Mouse (Mus musculus): ENCODE results near the gene Gpr75. TPM values are rescaled to one million over a fixed set of nuclear protein-coding genes. Genes with fewer than 3 reads are reported as not detected.

The Gpr75 gene
- 0.26 TPM for total RNA-seq (2023)

DNA sequence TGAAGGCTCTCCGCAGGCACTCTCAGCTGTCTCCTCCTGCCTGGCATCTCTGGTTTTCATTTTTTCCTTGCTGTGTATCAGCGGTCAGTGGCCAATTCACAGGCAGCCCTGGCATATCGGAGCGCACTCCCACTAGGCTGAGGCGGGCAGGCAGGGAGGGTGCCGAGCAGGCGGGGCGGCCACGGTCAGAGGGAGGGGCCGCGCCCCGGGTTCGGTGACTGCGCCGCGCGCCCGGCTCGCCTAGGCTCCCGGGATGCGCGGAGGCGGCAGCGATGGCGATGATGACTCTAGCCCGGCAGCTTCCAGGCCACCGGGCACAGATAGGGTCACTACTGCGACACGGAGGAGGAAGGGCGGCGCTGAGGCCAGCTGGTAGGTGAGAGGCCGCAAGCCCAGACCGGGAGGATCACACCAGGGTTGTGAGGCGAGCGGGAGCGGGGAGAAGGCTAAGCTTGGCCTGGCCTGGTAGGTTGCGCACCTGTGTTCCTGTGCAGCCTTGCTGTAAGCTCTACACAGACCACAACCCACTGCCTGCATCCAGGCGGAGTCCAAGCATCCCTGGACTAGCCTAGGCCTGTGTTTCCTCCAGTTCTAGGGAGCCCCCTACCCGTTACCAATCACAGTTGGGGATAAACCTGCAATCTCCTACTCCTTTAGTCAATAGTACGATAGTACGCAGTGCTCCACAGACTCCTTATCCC is at the start of gene Gpr75, which contains the start of gene Asb3:
TSS of gene Gpr75 (plus strand) at position 188 of the 701 bp plus-strand sequence.
TSS of gene Asb3 (plus strand) at position 246 of the 701 bp plus-strand sequence.

Other genes with a start within 250 kb of the Gpr75 start
- gene Acyp2, start 235.8 kb upstream of the Gpr75 start, total RNA-seq (2023), result 0.70 TPM
- gene Psme4, start 113.6 kb upstream of the Gpr75 start, total RNA-seq (2023), result 74.7 TPM
- 17.0 TPM for gene Asb3, start 58 bp downstream of the Gpr75 start, total RNA-seq (2023)
- gene Erlec1, start 69.0 kb downstream of the Gpr75 start, total RNA-seq (2023), result 29.5 TPM
- gene Chac2, start 101.0 kb downstream of the Gpr75 start, total RNA-seq (2023), result 1.7 TPM

Data from CD4-positive naive resting alpha-beta T cell, adult 76 days (primary cell).